Mouse (Mus musculus): Measurements from ENCODE around the gene Stxbp1.

Gene Stxbp1

GRCm38 (mm10) chr2:32788581-32788980, 58.5 kb downstream of the Stxbp1 start:
- DNase-seq (ENCODE audit: low read depth, low spot score) = no peak

GRCm38 (mm10) chr2:32787176-32787575, 59.9 kb downstream of the Stxbp1 start:
- no peak for DNase-seq (ENCODE audit: low read depth, low spot score)

GRCm38 (mm10) chr2:32784048-32784681, 62.9 kb downstream of the Stxbp1 start, which contains the start of gene Cfap157:
Gene Cfap157 (minus strand): TSS chr2:32784428.
- no peak for DNase-seq (ENCODE audit: low read depth, low spot score)

GRCm38 (mm10) chr2:32781710-32782109, 65.3 kb downstream of the Stxbp1 start:
- DNase-seq (ENCODE audit: low read depth, low spot score) = no peak

GRCm38 (mm10) chr2:32779714-32780113, 67.3 kb downstream of the Stxbp1 start:
- no peak for DNase-seq (ENCODE audit: low read depth, low spot score)

GRCm38 (mm10) chr2:32779131-32779530, 67.9 kb downstream of the Stxbp1 start:
- DNase-seq (ENCODE audit: low read depth, low spot score) = no peak

GRCm38 (mm10) chr2:32778081-32778480, 69.0 kb downstream of the Stxbp1 start:
- DNase-seq (ENCODE audit: low read depth, low spot score) = no peak

GRCm38 (mm10) chr2:32776192-32776591, 70.9 kb downstream of the Stxbp1 start:
- DNase-seq (ENCODE audit: low read depth, low spot score) = no peak

GRCm38 (mm10) chr2:32775359-32776074, 71.5 kb downstream of the Stxbp1 start, which contains the start of the genes Ttc16 and Ptrh1:
Gene Ttc16 (minus strand): TSS chr2:32775633.
Gene Ptrh1 (plus strand): TSS chr2:32775786.
- peak; percentile 90 for DNase-seq (ENCODE audit: low read depth, low spot score)

GRCm38 (mm10) chr2:32772626-32773279, 74.3 kb downstream of the Stxbp1 start:
- no peak for DNase-seq (ENCODE audit: low read depth, low spot score)

GRCm38 (mm10) chr2:32771886-32772285, 75.2 kb downstream of the Stxbp1 start:
- no peak for DNase-seq (ENCODE audit: low read depth, low spot score)

- DNase-seq (ENCODE audit: low read depth, low spot score) = no peak
Measured at GRCm38 (mm10) chr2:32769327-32770085, 77.5 kb downstream of the Stxbp1 start.

GRCm38 (mm10) chr2:32768661-32769285, 78.3 kb downstream of the Stxbp1 start:
- no peak for DNase-seq (ENCODE audit: low read depth, low spot score)

- DNase-seq (ENCODE audit: low read depth, low spot score) = no peak
Measured at GRCm38 (mm10) chr2:32767241-32767640, 79.8 kb downstream of the Stxbp1 start.

GRCm38 (mm10) chr2:32763353-32763752, 83.7 kb downstream of the Stxbp1 start:
- no peak for DNase-seq (ENCODE audit: low read depth, low spot score)

- no peak for DNase-seq (ENCODE audit: low read depth, low spot score)
Measured at GRCm38 (mm10) chr2:32761859-32762258, 85.2 kb downstream of the Stxbp1 start.

- DNase-seq (ENCODE audit: low read depth, low spot score) = no peak
Measured at GRCm38 (mm10) chr2:32761361-32761760, 85.7 kb downstream of the Stxbp1 start.

GRCm38 (mm10) chr2:32759001-32759400, 88.0 kb downstream of the Stxbp1 start:
- DNase-seq (ENCODE audit: low read depth, low spot score) = no peak

GRCm38 (mm10) chr2:32758503-32758902, 88.5 kb downstream of the Stxbp1 start:
- no peak for DNase-seq (ENCODE audit: low read depth, low spot score)

GRCm38 (mm10) chr2:32757056-32757845, 89.8 kb downstream of the Stxbp1 start, which contains the start of gene Tor2a:
Gene Tor2a (plus strand): TSS chr2:32757234.
- DNase-seq (ENCODE audit: low read depth, low spot score) = peak; percentile 87

Measured in WW6 (cell line).